Mouse (Mus musculus): Measurements from ENCODE around the gene Srsf6.

Srsf6 gene

GRCm38 (mm10) chr2:162966734-162967133, 35.4 kb downstream of the Srsf6 start:
- no peak for TF ChIP-seq POU5F1 (IDR thresholded peaks at IDR 0.05; ENCODE audit: borderline replicate concordance, low read length)
- no peak for TF ChIP-seq NANOG (IDR thresholded peaks at IDR 0.05; ENCODE audit: borderline replicate concordance, low read length)
- TF ChIP-seq CTCF (conservative IDR thresholded peaks at IDR 0.05; ENCODE audit: low read length), result no peak
- Histone ChIP-seq H3K4me1 (replicated peaks; ENCODE audit: low read depth, low read length) (peaks cover 7% of the 10 kb centered on the region; the same call in 1 of the 2 replicates), H3K4me3 (replicated peaks; ENCODE audit: low read length) (no peak overlapping the region), H3K27me3 (ENCODE audit: insufficient read depth, low read length) (peaks cover 26% of the 10 kb centered on the region), H3K9me3 (ENCODE audit: low read length) (no peaks in the 10 kb centered on the region), H3K36me3 (ENCODE audit: insufficient read depth, low read length) (no peaks in the 10 kb centered on the region)

- peaks cover 26% of the 10 kb centered on the region for H3K27me3 ChIP-seq (ENCODE audit: insufficient read depth, low read length)
- TF ChIP-seq CTCF (conservative IDR thresholded peaks at IDR 0.05; ENCODE audit: low read length), result peak; percentile 62
- TF ChIP-seq NANOG (IDR thresholded peaks at IDR 0.05; ENCODE audit: borderline replicate concordance, low read length), result no peak
Measured at GRCm38 (mm10) chr2:162968357-162968756, 37.0 kb downstream of the Srsf6 start.

GRCm38 (mm10) chr2:162969101-162969500, 37.8 kb downstream of the Srsf6 start:
- H3K36me3 ChIP-seq (ENCODE audit: insufficient read depth, low read length), result no peaks in the 10 kb centered on the region
- no peak overlapping the region for H3K4me3 ChIP-seq (replicated peaks; ENCODE audit: low read length)
- TF ChIP-seq POU5F1 (IDR thresholded peaks at IDR 0.05; ENCODE audit: borderline replicate concordance, low read length) (no peak), CTCF (conservative IDR thresholded peaks at IDR 0.05; ENCODE audit: low read length) (no peak), NANOG (IDR thresholded peaks at IDR 0.05; ENCODE audit: borderline replicate concordance, low read length) (no peak)
- peaks cover 15% of the 10 kb centered on the region for H3K4me1 ChIP-seq (replicated peaks; ENCODE audit: low read depth, low read length)
- H3K9me3 ChIP-seq (ENCODE audit: low read length), result no peaks in the 10 kb centered on the region
- H3K27me3 ChIP-seq (ENCODE audit: insufficient read depth, low read length), result peaks cover 26% of the 10 kb centered on the region

More at GRCm38 (mm10) chr2:162968357-162968756, 37.0 kb downstream of the Srsf6 start:
- Histone ChIP-seq H3K9me3 (ENCODE audit: low read length) (no peaks in the 10 kb centered on the region), H3K4me3 (replicated peaks; ENCODE audit: low read length) (no peak overlapping the region), H3K4me1 (replicated peaks; ENCODE audit: low read depth, low read length) (peaks cover 9% of the 10 kb centered on the region), H3K36me3 (ENCODE audit: insufficient read depth, low read length) (no peaks in the 10 kb centered on the region)

- H3K4me1 ChIP-seq (replicated peaks; ENCODE audit: low read depth, low read length), result peaks cover 29% of the 10 kb centered on the region
- TF ChIP-seq CTCF (conservative IDR thresholded peaks at IDR 0.05; ENCODE audit: low read length) (no peak), NANOG (IDR thresholded peaks at IDR 0.05; ENCODE audit: borderline replicate concordance, low read length) (no peak), POU5F1 (IDR thresholded peaks at IDR 0.05; ENCODE audit: borderline replicate concordance, low read length) (no peak)
- H3K4me3 ChIP-seq (replicated peaks; ENCODE audit: low read length), result no peak overlapping the region
- peaks cover 29% of the 10 kb centered on the region for H3K27me3 ChIP-seq (ENCODE audit: insufficient read depth, low read length)
- H3K9me3 ChIP-seq (ENCODE audit: low read length), result no peaks in the 10 kb centered on the region
- H3K36me3 ChIP-seq (ENCODE audit: insufficient read depth, low read length), result no peaks in the 10 kb centered on the region
Measured at GRCm38 (mm10) chr2:162970896-162971295, 39.6 kb downstream of the Srsf6 start.

- TF ChIP-seq POU5F1 (IDR thresholded peaks at IDR 0.05; ENCODE audit: borderline replicate concordance, low read length), result no peak
- TF ChIP-seq CTCF (conservative IDR thresholded peaks at IDR 0.05; ENCODE audit: low read length), result no peak
- Histone ChIP-seq H3K36me3 (ENCODE audit: insufficient read depth, low read length) (no peaks in the 10 kb centered on the region), H3K4me1 (replicated peaks; ENCODE audit: low read depth, low read length) (peaks cover 22% of the 10 kb centered on the region), H3K27me3 (ENCODE audit: insufficient read depth, low read length) (peaks cover 23% of the 10 kb centered on the region), H3K4me3 (replicated peaks; ENCODE audit: low read length) (no peak overlapping the region), H3K9me3 (ENCODE audit: low read length) (no peaks in the 10 kb centered on the region)
Measured at GRCm38 (mm10) chr2:162972752-162973151, 41.4 kb downstream of the Srsf6 start.

GRCm38 (mm10) chr2:162973206-162973605, 41.9 kb downstream of the Srsf6 start:
- Histone ChIP-seq H3K36me3 (ENCODE audit: insufficient read depth, low read length) (no peaks in the 10 kb centered on the region), H3K27me3 (ENCODE audit: insufficient read depth, low read length) (peaks cover 22% of the 10 kb centered on the region), H3K9me3 (ENCODE audit: low read length) (no peaks in the 10 kb centered on the region), H3K4me3 (replicated peaks; ENCODE audit: low read length) (no peak overlapping the region), H3K4me1 (replicated peaks; ENCODE audit: low read depth, low read length) (peaks cover 22% of the 10 kb centered on the region)
- TF ChIP-seq CTCF (conservative IDR thresholded peaks at IDR 0.05; ENCODE audit: low read length), result no peak
- TF ChIP-seq POU5F1 (IDR thresholded peaks at IDR 0.05; ENCODE audit: borderline replicate concordance, low read length), result no peak
- TF ChIP-seq NANOG (IDR thresholded peaks at IDR 0.05; ENCODE audit: borderline replicate concordance, low read length), result no peak

GRCm38 (mm10) chr2:162973637-162974036, 42.3 kb downstream of the Srsf6 start:
- TF ChIP-seq CTCF (conservative IDR thresholded peaks at IDR 0.05; ENCODE audit: low read length) (no peak), NANOG (IDR thresholded peaks at IDR 0.05; ENCODE audit: borderline replicate concordance, low read length) (no peak), POU5F1 (IDR thresholded peaks at IDR 0.05; ENCODE audit: borderline replicate concordance, low read length) (no peak)

GRCm38 (mm10) chr2:162975157-162975775, 43.9 kb downstream of the Srsf6 start:
- TF ChIP-seq NANOG (IDR thresholded peaks at IDR 0.05; ENCODE audit: borderline replicate concordance, low read length) (no peak), CTCF (conservative IDR thresholded peaks at IDR 0.05; ENCODE audit: low read length) (no peak), POU5F1 (IDR thresholded peaks at IDR 0.05; ENCODE audit: borderline replicate concordance, low read length) (no peak)
- Histone ChIP-seq H3K27me3 (ENCODE audit: insufficient read depth, low read length) (peaks cover 13% of the 10 kb centered on the region), H3K4me1 (replicated peaks; ENCODE audit: low read depth, low read length) (peaks cover 22% of the 10 kb centered on the region), H3K9me3 (ENCODE audit: low read length) (no peaks in the 10 kb centered on the region), H3K36me3 (ENCODE audit: insufficient read depth, low read length) (no peaks in the 10 kb centered on the region), H3K4me3 (replicated peaks; ENCODE audit: low read length) (peak overlapping the region; percentile 29)

More at GRCm38 (mm10) chr2:162973637-162974036, 42.3 kb downstream of the Srsf6 start:
- Histone ChIP-seq H3K4me3 (replicated peaks; ENCODE audit: low read length) (no peak overlapping the region), H3K36me3 (ENCODE audit: insufficient read depth, low read length) (no peaks in the 10 kb centered on the region), H3K9me3 (ENCODE audit: low read length) (no peaks in the 10 kb centered on the region), H3K4me1 (replicated peaks; ENCODE audit: low read depth, low read length) (peaks cover 22% of the 10 kb centered on the region), H3K27me3 (ENCODE audit: insufficient read depth, low read length) (peaks cover 22% of the 10 kb centered on the region)

- Histone ChIP-seq H3K4me3 (replicated peaks; ENCODE audit: low read length) (no peak overlapping the region), H3K4me1 (replicated peaks; ENCODE audit: low read depth, low read length) (peaks cover 22% of the 10 kb centered on the region), H3K36me3 (ENCODE audit: insufficient read depth, low read length) (no peaks in the 10 kb centered on the region), H3K9me3 (ENCODE audit: low read length) (no peaks in the 10 kb centered on the region), H3K27me3 (ENCODE audit: insufficient read depth, low read length) (peaks cover 10% of the 10 kb centered on the region; the same call in 1 of the 2 replicates)
- no peak for TF ChIP-seq NANOG (IDR thresholded peaks at IDR 0.05; ENCODE audit: borderline replicate concordance, low read length)
- no peak for TF ChIP-seq CTCF (conservative IDR thresholded peaks at IDR 0.05; ENCODE audit: low read length)
- no peak for TF ChIP-seq POU5F1 (IDR thresholded peaks at IDR 0.05; ENCODE audit: borderline replicate concordance, low read length)
Measured at GRCm38 (mm10) chr2:162976001-162976400, 44.7 kb downstream of the Srsf6 start.
